Mouse (Mus musculus) erythroblast, embryonic 14.5 days (primary cell): ENCODE results near the gene Il12rb1. TPM values are rescaled to one million over a fixed set of nuclear protein-coding genes. Genes with fewer than 3 reads are reported as not detected.

Experiments used
- H3K27me3 ChIP-seq: 2 replicates; pipeline ENCODE4 v1.6.1; 2012; ENCODE audit warnings: inconsistent platforms; ENCODE audit not compliant: control insufficient read depth
- H3K36me3 ChIP-seq: 2 replicates; pipeline ENCODE4 v1.6.1; 2012; ENCODE audit warnings: mild to moderate bottlenecking, inconsistent platforms; ENCODE audit not compliant: control insufficient read depth
- H3K4me1 ChIP-seq: 2 replicates; pipeline ENCODE4 v1.6.1; 2012; ENCODE audit warnings: inconsistent platforms; ENCODE audit not compliant: control insufficient read depth
- H3K4me3 ChIP-seq: replicated peaks from 2 replicates; pipeline ENCODE3; 2012; ENCODE audit warnings: moderate library complexity, mild to moderate bottlenecking, inconsistent platforms
- H3K9me3 ChIP-seq: 2 replicates; pipeline ENCODE4 v1.6.1; 2012; ENCODE audit warnings: low read length, inconsistent platforms, mixed read lengths; ENCODE audit not compliant: control insufficient read depth
- GATA1 ChIP-seq: IDR thresholded peaks from 2 replicates; pipeline ENCODE4 v1.6.1; 2012; ENCODE audit warnings: low read length, inconsistent platforms, mixed read lengths
- TAL1 ChIP-seq: IDR thresholded peaks from 3 replicates; pipeline ENCODE4 v1.6.1; 2012; ENCODE audit warnings: low read length, inconsistent platforms, mixed read lengths
- polyA plus RNA-seq: library from polyadenylated mRNA; stranded (reverse); fragments of >175 nt; gene quantifications from 2 replicates; pipeline ENCODE4 v1.2.3, GENCODE M21; 2012

Il12rb1 gene
- polyA plus RNA-seq, 1 experiment, result 0.03 TPM

DNA sequence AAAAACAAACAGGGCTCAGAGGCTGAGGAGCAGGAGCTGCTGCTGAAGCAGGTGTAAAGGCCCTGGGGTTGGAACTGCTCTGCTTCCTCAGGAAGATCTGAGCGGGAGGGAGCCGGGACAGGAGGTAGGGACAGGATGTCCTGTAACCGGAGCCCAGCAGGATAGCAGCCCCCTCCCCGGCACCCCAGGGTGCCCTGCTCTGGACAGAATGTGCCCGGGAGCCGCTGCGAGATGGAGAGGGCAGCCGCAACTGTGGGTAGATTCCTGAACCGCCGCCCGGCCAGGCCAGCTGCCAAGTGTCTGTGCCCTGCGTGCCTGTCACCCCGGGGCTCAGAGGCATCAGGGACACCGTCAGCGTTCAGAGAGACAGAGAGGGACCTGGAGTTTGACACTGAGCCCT is 25.3 kb downstream of the Il12rb1 start:
- H3K4me3 ChIP-seq, result no peak overlapping the region
- H3K27me3 ChIP-seq, result no peaks in the 10 kb centered on the region; the same call in 1 of the 2 replicates
- TF ChIP-seq GATA1, result no peak
- TF ChIP-seq TAL1, result no peak
- H3K4me1 ChIP-seq, result peaks cover 67% of the 10 kb centered on the region
- H3K36me3 ChIP-seq, result peaks cover 64% of the 10 kb centered on the region
- no peaks in the 10 kb centered on the region for H3K9me3 ChIP-seq

GRCm38 (mm10) chr8:70834071-70834470 is 25.8 kb downstream of the Il12rb1 start:
- H3K4me3 ChIP-seq, result no peak overlapping the region
- TF ChIP-seq GATA1 (no peak), TAL1 (no peak)
- H3K36me3 ChIP-seq, result peaks cover 69% of the 10 kb centered on the region
- H3K4me1 ChIP-seq, result peaks cover 72% of the 10 kb centered on the region
- no peaks in the 10 kb centered on the region for H3K9me3 ChIP-seq
- H3K27me3 ChIP-seq, result no peaks in the 10 kb centered on the region; the same call in 1 of the 2 replicates

GRCm38 (mm10) chr8:70836666-70837065 is 28.4 kb downstream of the Il12rb1 start:
- no peak for TF ChIP-seq GATA1
- no peak for TF ChIP-seq TAL1
- Histone ChIP-seq H3K4me3 (peak overlapping the region; percentile 59), H3K27me3 (no peaks in the 10 kb centered on the region), H3K36me3 (peaks cover 66% of the 10 kb centered on the region), H3K9me3 (no peaks in the 10 kb centered on the region), H3K4me1 (peaks cover 86% of the 10 kb centered on the region)

- H3K9me3 ChIP-seq, result no peaks in the 10 kb centered on the region
- H3K4me1 ChIP-seq, result peaks cover 89% of the 10 kb centered on the region
- no peak for TF ChIP-seq GATA1
- TF ChIP-seq TAL1, result no peak
- H3K36me3 ChIP-seq, result peaks cover 59% of the 10 kb centered on the region
- H3K27me3 ChIP-seq, result no peaks in the 10 kb centered on the region
- peak overlapping the region; percentile 90 for H3K4me3 ChIP-seq
Observed at GRCm38 (mm10) chr8:70838654-70839407, 30.6 kb downstream of the Il12rb1 start.

- peaks cover 90% of the 10 kb centered on the region for H3K4me1 ChIP-seq
- H3K9me3 ChIP-seq, result no peaks in the 10 kb centered on the region
- H3K27me3 ChIP-seq, result no peaks in the 10 kb centered on the region
- TF ChIP-seq GATA1 (no peak), TAL1 (no peak)
- H3K4me3 ChIP-seq, result peak within 1 kb of the TSS; percentile 90
- H3K36me3 ChIP-seq, result peaks cover 54% of the 10 kb centered on the region
Observed at GRCm38 (mm10) chr8:70839408-70840351, 31.4 kb downstream of the Il12rb1 start, which contains the start of gene Arrdc2. Arrdc2 (minus strand) TSS chr8:70839720.

- TF ChIP-seq GATA1 (no peak), TAL1 (no peak)
- peak overlapping the region; percentile 90 for H3K4me3 ChIP-seq
- peaks cover 48% of the 10 kb centered on the region for H3K36me3 ChIP-seq
- H3K27me3 ChIP-seq, result no peaks in the 10 kb centered on the region
- H3K4me1 ChIP-seq, result peaks cover 89% of the 10 kb centered on the region
- no peaks in the 10 kb centered on the region for H3K9me3 ChIP-seq
Observed at GRCm38 (mm10) chr8:70840590-70840989, 32.3 kb downstream of the Il12rb1 start.

GRCm38 (mm10) chr8:70841147-70842072 is 33.2 kb downstream of the Il12rb1 start:
- Histone ChIP-seq H3K9me3 (no peaks in the 10 kb centered on the region), H3K4me3 (peak overlapping the region; percentile 90), H3K4me1 (peaks cover 86% of the 10 kb centered on the region), H3K27me3 (peaks cover 1% of the 10 kb centered on the region; the same call in 1 of the 2 replicates), H3K36me3 (peaks cover 40% of the 10 kb centered on the region)
- TF ChIP-seq GATA1 (no peak), TAL1 (no peak)

DNA sequence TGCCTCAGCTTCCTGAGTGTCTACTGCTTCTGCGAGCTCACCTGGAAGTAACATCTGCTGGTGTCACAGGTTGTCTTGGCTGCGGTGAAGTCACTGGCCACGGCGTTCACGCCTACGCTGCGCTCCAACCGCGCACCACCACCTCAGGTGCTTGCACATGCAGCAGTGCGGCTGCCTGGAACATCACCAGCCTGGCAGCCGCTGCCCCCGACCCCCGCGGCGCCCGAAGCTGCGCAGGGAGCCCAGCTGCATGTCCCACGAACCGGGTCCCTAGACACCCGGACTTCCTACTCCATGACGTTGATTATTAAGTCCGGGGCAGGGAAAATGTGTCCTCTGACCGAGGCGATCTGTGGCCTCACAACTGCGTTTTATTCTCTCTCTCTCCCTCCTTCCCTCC is 34.2 kb downstream of the Il12rb1 start:
- H3K9me3 ChIP-seq, result no peaks in the 10 kb centered on the region
- peaks cover 82% of the 10 kb centered on the region for H3K4me1 ChIP-seq
- H3K27me3 ChIP-seq, result peaks cover 9% of the 10 kb centered on the region
- H3K4me3 ChIP-seq, result peak overlapping the region; percentile 90
- no peak for TF ChIP-seq GATA1
- TF ChIP-seq TAL1, result no peak
- H3K36me3 ChIP-seq, result peaks cover 29% of the 10 kb centered on the region
